Mouse (Mus musculus) midbrain, embryonic 10.5 days (tissue): Measurements from ENCODE around the gene Gm4778. TPM values are rescaled to one million over a fixed set of nuclear protein-coding genes. Genes with fewer than 3 reads are reported as not detected.
"Not testable (repeated sequence)": the region's sequence is repeated elsewhere in the genome, so short reads cannot be mapped to it uniquely, and the experiment has no call there.

Experiments used
- DNase-seq: peaks from one replicate; pipeline ENCODE4 v3.0.0-alpha.2; 2017; ENCODE audit warnings: low spot score
- H3K27ac ChIP-seq: fragments of 300-500 bp; sonication (generic); replicated peaks from 2 replicates; pipeline ENCODE4 v1.5.1; 2016; ENCODE audit warnings: mild to moderate bottlenecking
- H3K27me3 ChIP-seq: fragments of 300-500 bp; sonication (generic); 2 replicates; pipeline ENCODE4 v1.6.1; 2016; ENCODE audit warnings: low read depth, mild to moderate bottlenecking; ENCODE audit not compliant: poor library complexity, severe bottlenecking
- H3K36me3 ChIP-seq: fragments of 300-500 bp; sonication (generic); 2 replicates; pipeline ENCODE4 v1.6.1; 2016; ENCODE audit warnings: mild to moderate bottlenecking, moderate library complexity
- H3K4me1 ChIP-seq: fragments of 300-500 bp; sonication (generic); 2 replicates; pipeline ENCODE4 v1.6.1; 2016
- H3K4me3 ChIP-seq: fragments of 300-500 bp; sonication (generic); 2 replicates; pipeline ENCODE4 v1.5.1; 2016; ENCODE audit warnings: mild to moderate bottlenecking, moderate library complexity
- H3K9me3 ChIP-seq: fragments of 300-500 bp; sonication (generic); replicated peaks from 2 replicates; pipeline ENCODE4 v1.6.1; 2016; ENCODE audit warnings: mild to moderate bottlenecking
- WGBS: fragments of 180-500 bp; shearing (Covaris S2); methylation state at CpG from one replicate; pipeline ENCODE4 v1.1.7; 2016; 5-methylcytosine and 5-hydroxymethylcytosine counted together
- polyA plus RNA-seq: library from polyadenylated mRNA; unstranded; fragments of >200 nt; fragmentation: Nextera tagmentation; extraction: Ambion mirVana; gene quantifications from 2 replicates; pipeline ENCODE4 v1.2.1, GENCODE M21; 2016

Gm4778 gene
- polyA plus RNA-seq: not detected in 2 replicates

DNA sequence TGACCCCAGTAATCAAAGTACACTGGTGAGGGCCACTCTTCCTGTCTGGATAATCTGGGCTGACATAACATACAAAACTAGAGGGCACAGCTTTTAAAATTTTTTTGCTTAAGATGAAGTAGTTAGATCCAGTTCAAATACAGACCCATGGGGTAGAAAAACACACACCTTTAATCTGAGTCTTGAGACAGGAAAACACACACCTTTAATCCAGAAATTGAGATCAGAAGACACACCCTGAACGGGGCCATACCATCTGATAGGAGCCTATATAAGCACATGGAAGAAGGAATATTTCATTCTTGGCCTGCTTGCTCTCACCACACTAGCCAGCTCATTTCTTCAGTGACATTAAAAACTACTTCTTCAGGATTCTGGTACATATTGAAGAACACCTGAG is at the start of gene Gm4778:
Gene Gm4778 (plus strand): TSS at position 301 of the 400 bp plus-strand sequence.
- not testable (repeated sequence) for H3K27me3 ChIP-seq, H3K4me1 ChIP-seq, DNase-seq, H3K9me3 ChIP-seq, H3K4me3 ChIP-seq, H3K36me3 ChIP-seq, H3K27ac ChIP-seq
- WGBS: 70% methylated on average over 1 of the region's 1 CpGs

DNA sequence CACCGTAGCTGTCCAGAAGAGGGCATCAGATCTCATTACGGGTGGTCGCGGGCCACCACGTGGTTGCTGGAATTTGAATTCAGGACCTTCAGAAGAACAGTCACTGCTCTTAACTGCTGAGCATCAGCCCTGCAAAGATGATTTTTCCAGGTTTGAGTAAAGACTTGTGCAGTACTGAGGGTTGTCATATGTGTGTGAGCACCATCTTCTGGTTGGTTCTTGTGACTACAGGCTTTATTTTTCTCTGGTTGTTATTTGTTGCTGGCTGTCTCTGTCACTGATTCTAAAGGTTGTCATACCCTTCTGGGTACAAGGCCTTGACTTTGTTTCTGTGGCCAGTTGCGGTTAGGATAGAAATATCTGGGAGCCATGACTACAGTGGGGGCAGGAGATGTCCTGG is 3.2 kb upstream of the Gm4778 start:
- WGBS: 51% methylated on average over 6 of the region's 6 CpGs

DNA sequence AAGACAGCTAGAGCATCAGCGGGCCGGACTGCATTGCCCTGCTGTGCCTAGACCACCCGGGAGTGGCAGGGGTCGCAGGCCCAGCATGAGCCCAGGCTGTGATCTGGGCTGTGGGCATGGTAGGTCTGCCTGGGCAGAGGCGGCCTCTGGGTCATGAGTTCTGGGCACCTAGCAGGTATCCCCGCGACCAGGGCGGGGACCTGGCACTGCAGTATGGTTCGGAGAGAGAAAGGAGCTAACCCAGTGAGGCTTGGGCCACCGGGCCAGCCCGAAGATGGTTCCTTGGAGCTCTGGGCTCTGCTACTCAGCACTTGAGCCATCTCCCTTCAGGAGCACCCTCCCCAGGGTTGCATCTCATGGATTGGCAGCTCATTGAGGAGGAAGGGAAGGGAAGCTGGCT is 12.2 kb downstream of the Gm4778 start:
- no peaks in the 10 kb centered on the region for H3K9me3 ChIP-seq
- DNase-seq: no peak
- no peaks in the 10 kb centered on the region for H3K36me3 ChIP-seq
- WGBS: 88% methylated on average over 11 of the region's 11 CpGs
- H3K4me1 ChIP-seq: no peaks in the 10 kb centered on the region
- no peak overlapping the region for H3K27ac ChIP-seq
- H3K27me3 ChIP-seq: no peaks in the 10 kb centered on the region
- no peak overlapping the region for H3K4me3 ChIP-seq

More for the DNA sequence above, 3.2 kb upstream of the Gm4778 start:
- Histone ChIP-seq H3K4me3 (no peak overlapping the region), H3K4me1 (no peaks in the 10 kb centered on the region), H3K9me3 (no peaks in the 10 kb centered on the region), H3K27me3 (no peaks in the 10 kb centered on the region), H3K27ac (no peak overlapping the region), H3K36me3 (no peaks in the 10 kb centered on the region)
- DNase-seq: no peak

DNA sequence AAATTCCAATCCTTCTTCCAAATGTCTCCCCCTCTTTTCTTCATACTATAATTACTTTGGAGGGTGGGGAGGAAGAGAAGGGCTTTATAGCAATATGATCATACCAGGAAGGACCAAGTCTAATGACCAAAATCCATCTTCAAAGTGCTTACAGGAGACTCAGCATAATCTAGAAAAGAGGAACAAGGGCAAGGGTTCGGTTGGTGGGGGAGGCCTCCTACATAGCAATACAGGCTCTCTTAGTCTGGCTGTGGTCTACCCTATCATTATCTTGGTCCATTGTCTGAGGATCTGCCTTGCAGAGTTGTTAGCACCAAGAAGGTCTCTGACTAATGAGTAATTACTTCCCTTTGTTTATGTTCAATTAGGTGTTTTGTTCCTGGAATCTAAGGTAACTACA is 41.6 kb downstream of the Gm4778 start:
- Histone ChIP-seq H3K36me3 (no peaks in the 10 kb centered on the region), H3K27ac (no peak overlapping the region), H3K27me3 (no peaks in the 10 kb centered on the region), H3K4me3 (no peak overlapping the region), H3K4me1 (peaks cover 6% of the 10 kb centered on the region), H3K9me3 (no peaks in the 10 kb centered on the region)
- no peak for DNase-seq
- 93% methylated on average over 1 of the region's 1 CpGs for WGBS

DNA sequence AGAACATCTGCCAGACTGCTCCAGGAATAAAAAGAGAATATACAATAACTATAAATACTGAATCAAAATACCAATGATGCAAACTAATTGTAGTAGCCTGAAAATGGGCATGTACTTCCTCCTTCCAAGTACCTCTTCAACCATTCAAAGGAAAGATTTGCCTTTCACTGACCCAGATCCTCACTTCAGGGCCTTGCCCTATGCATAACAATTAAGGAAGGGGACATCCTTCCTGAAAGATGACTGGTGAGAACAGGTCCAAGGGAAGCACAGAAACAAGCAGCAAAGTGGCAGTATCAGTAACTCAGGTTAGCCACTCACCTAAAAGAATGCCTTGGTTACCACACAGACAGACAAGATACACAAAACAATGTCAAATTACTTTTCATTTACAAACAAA is 43.1 kb downstream of the Gm4778 start:
- Histone ChIP-seq H3K4me3 (no peak overlapping the region), H3K4me1 (peaks cover 13% of the 10 kb centered on the region), H3K9me3 (no peaks in the 10 kb centered on the region), H3K27me3 (no peaks in the 10 kb centered on the region), H3K36me3 (no peaks in the 10 kb centered on the region), H3K27ac (no peak overlapping the region)
- no peak for DNase-seq

DNA sequence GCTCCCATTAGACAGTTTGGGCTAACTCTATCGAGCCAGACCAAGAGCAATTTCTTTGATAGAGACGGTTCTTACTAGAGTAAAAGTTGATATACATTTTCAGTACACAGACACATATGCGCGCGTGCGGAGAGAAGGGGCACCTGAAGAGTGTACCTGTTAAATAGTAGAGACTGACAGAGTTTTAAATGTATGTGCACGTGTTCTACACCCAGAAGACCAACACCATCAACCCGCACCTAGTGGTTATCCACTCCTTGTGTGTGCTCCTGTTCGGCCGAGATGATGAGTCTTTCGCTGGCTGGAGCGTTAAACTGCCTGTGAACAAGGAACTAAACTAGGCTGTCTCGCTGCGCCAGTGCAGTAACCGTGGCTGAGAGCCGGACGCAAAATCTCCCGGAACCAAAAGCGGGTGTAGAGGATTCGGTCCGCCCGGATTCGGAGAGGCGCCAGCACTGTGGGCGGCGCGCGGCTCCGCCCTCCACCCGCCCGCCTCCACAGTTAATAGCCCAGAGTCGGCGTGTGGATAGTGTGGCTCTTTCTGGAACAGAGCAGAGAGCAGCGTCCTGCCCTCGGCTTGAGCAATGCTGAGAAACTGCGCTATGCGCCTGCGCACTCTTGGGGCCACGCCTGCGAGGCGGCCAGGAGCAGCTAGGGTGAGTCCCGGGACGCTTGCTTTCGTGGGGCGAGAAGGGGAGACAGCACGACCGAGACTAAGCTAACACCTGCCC is 46.0 kb downstream of the Gm4778 start, which contains the start of gene Them4:
Gene Them4 (plus strand): TSS at position 457 of the 731 bp plus-strand sequence.
- peak; percentile 93 for DNase-seq
- 3% methylated on average over 47 of the region's 47 CpGs for WGBS
- Histone ChIP-seq H3K4me1 (peaks cover 13% of the 10 kb centered on the region), H3K36me3 (no peaks in the 10 kb centered on the region), H3K4me3 (peak within 1 kb of the TSS; percentile 69), H3K27me3 (no peaks in the 10 kb centered on the region), H3K9me3 (no peaks in the 10 kb centered on the region), H3K27ac (peak within 1 kb of the TSS; percentile 83)

DNA sequence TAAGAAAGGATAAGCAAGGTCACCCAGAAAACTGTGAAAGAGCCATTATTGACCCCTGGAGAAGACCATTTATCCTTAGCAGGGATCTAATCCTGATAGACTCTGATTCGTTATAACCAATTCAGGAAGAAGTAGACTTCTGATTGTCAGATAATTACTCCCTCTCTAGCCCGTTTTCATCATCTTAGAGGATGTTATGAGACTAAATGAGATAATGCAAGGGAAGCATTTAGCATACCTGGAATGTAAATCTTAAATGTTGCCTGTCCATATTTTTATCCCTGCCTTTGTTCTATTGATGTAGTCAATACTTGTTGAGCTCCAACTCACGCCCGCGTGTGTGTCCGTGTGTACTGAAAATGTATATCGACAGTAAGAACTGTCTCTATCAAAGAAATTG is 46.7 kb downstream of the Gm4778 start:
- Histone ChIP-seq H3K27ac (peak overlapping the region; percentile 83), H3K27me3 (no peaks in the 10 kb centered on the region), H3K4me1 (peaks cover 13% of the 10 kb centered on the region), H3K36me3 (no peaks in the 10 kb centered on the region), H3K9me3 (no peaks in the 10 kb centered on the region), H3K4me3 (peak overlapping the region; percentile 69)
- no peak for DNase-seq
- WGBS: 57% methylated on average over 7 of the region's 7 CpGs

DNA sequence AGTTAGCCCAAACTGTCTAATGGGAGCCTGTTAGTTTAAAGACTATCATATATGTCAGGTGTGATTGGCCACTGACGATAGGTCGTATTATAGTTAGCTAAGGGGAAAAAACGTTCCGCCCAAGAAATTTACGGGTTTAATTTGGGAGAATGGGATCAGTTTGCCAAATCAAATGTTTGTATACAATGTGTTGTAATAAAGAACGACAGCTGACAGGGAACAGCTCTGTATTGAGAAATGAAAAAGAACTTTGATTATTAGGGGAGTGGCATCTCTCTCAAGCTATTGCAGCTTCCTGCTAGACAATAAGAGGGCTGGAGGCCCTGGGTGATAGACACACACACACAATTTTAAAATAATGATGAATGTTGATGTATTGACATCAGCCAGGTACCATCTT is 47.1 kb downstream of the Gm4778 start:
- Histone ChIP-seq H3K27me3 (no peaks in the 10 kb centered on the region), H3K27ac (no peak overlapping the region), H3K4me3 (peak overlapping the region; percentile 69), H3K36me3 (no peaks in the 10 kb centered on the region), H3K4me1 (peaks cover 13% of the 10 kb centered on the region), H3K9me3 (no peaks in the 10 kb centered on the region)
- DNase-seq: no peak
- WGBS: 85% methylated on average over 6 of the region's 6 CpGs

DNA sequence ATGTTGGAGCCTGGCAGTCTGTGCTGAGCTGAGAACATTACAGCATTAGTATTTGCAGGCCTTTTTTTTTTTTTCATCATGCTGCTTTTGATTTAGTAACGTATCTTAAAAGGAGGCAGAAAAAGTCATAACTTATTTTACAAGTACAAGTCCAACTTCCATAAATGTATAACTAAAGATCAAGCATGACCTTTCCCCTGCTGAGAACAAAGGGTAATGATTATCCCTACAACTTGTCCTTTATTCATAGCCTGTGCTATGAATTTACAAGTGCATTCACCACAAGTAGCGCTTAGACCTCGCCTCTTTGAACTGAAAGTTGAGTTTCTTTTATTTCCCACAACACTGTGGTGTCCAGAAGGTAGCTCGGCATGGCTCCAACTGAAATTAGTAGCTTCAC is 47.5 kb downstream of the Gm4778 start:
- H3K27ac ChIP-seq: no peak overlapping the region
- no peak overlapping the region for H3K4me3 ChIP-seq
- H3K4me1 ChIP-seq: peaks cover 13% of the 10 kb centered on the region
- no peaks in the 10 kb centered on the region for H3K9me3 ChIP-seq
- no peaks in the 10 kb centered on the region for H3K27me3 ChIP-seq
- WGBS: 90% methylated on average over 4 of the region's 4 CpGs
- DNase-seq: no peak
- no peaks in the 10 kb centered on the region for H3K36me3 ChIP-seq

Other genes with a start within 250 kb of the Gm4778 start
- gene Gm9125, start 209.2 kb upstream of the Gm4778 start, polyA plus RNA-seq: not detected in 2 replicates
- gene Gm10697, start 191.4 kb upstream of the Gm4778 start, polyA plus RNA-seq: not detected in 2 replicates
- gene Gm10696, start 85.8 kb upstream of the Gm4778 start, polyA plus RNA-seq: not detected in 2 replicates
- not detected in 2 replicates for gene Gm5286, start 67.3 kb upstream of the Gm4778 start, polyA plus RNA-seq
- gene Them4, start 46.1 kb downstream of the Gm4778 start, polyA plus RNA-seq: 9.4 and 10.4 TPM in 2 replicates
- not detected in 2 replicates for gene Them5, start 78.1 kb downstream of the Gm4778 start, polyA plus RNA-seq
- gene C2cd4d, start 98.4 kb downstream of the Gm4778 start, polyA plus RNA-seq: 0.23 and 0.68 TPM in 2 replicates
- gene Rorc, start 108.8 kb downstream of the Gm4778 start, polyA plus RNA-seq: 0.14 TPM in 1 of 2 replicates, not detected in the other
- 0.71 and 0.72 TPM in 2 replicates for gene Lingo4, start 134.5 kb downstream of the Gm4778 start, polyA plus RNA-seq
- gene Tdrkh, start 149.2 kb downstream of the Gm4778 start, polyA plus RNA-seq: 45.2 and 53.8 TPM in 2 replicates
- 71.7 and 72.9 TPM in 2 replicates for gene Mrpl9, start 179.3 kb downstream of the Gm4778 start, polyA plus RNA-seq
- gene Oaz3, start 179.9 kb downstream of the Gm4778 start, polyA plus RNA-seq: 0.58 and 0.65 TPM in 2 replicates
- gene Celf3, start 214.3 kb downstream of the Gm4778 start, polyA plus RNA-seq: 69.0 and 128 TPM in 2 replicates
- gene Riiad1, start 216.3 kb downstream of the Gm4778 start, polyA plus RNA-seq: 8.4 and 12.5 TPM in 2 replicates